Comparison of ENCODE assay signal across 22 mouse cellular contexts in genomic region chr19:17496131-17496530, GRCm38 (mm10).
"Had no signal": no experiment of that assay in that cellular context is flagged by ENCODE, and none has a peak within 500 bp of the region (broad histone marks: within the 10 kb centered on the region; RNA-seq: fewer than 3 reads in every experiment).

No protein-coding gene starts in this region.

- H3K36me3 ChIP-seq: heart, embryonic 13.5 days; heart, embryonic 15.5 days; hindbrain, embryonic 13.5 days; hindbrain, embryonic 15.5 days; kidney, embryonic 15.5 days; limb, embryonic 13.5 days; limb, embryonic 15.5 days; liver, embryonic 12.5 days had no signal

- H3K4me3 ChIP-seq: heart, embryonic 13.5 days; heart, embryonic 15.5 days; hindbrain, embryonic 13.5 days; hindbrain, embryonic 15.5 days; kidney, embryonic 15.5 days; limb, embryonic 13.5 days; limb, embryonic 15.5 days; liver, embryonic 12.5 days had no signal

- H3K9ac ChIP-seq: heart, embryonic 13.5 days; heart, embryonic 15.5 days; hindbrain, embryonic 13.5 days; hindbrain, embryonic 15.5 days; kidney, embryonic 15.5 days; limb, embryonic 13.5 days; limb, embryonic 15.5 days; liver, embryonic 12.5 days; liver, embryonic 14.5 days had no signal

- H3K4me1 ChIP-seq: heart, embryonic 15.5 days; kidney, embryonic 15.5 days; limb, embryonic 13.5 days; limb, embryonic 15.5 days; liver, embryonic 12.5 days had no signal

- H3K27ac ChIP-seq: heart, embryonic 13.5 days; heart, embryonic 15.5 days; hindbrain, embryonic 13.5 days; hindbrain, embryonic 15.5 days; hindbrain, postnatal 0 days; kidney, embryonic 15.5 days; kidney, postnatal 0 days; limb, embryonic 13.5 days; limb, embryonic 15.5 days; liver, embryonic 12.5 days; liver, embryonic 14.5 days had no signal

- H3K27me3 ChIP-seq: heart, embryonic 13.5 days; heart, embryonic 15.5 days; hindbrain, embryonic 13.5 days; hindbrain, embryonic 15.5 days; kidney, embryonic 15.5 days; limb, embryonic 13.5 days; limb, embryonic 15.5 days; liver, embryonic 12.5 days had no signal

- DNase-seq: gastrocnemius, postnatal 14 days; gastrocnemius, postnatal 36 days; heart, adult 18-20 months; heart, postnatal 14 days; heart, postnatal 36 days; kidney, adult 11 months; kidney, adult 2 months; kidney, adult 9 months; kidney, postnatal 14 days; kidney, postnatal 36 days; left cerebral cortex, postnatal 4 days had no signal
